ENCODE assay signal across 9 mouse cellular contexts in genomic region chr14:34362726-34363445, GRCm38 (mm10). TPM values are rescaled to one million over a fixed set of nuclear protein-coding genes. Genes with fewer than 3 reads are reported as not detected.
A peak's percentile ranks its signal among the peaks of the same experiment; 100 is the strongest.
DNase-seq lines count a peak whose midpoint lies in the region; ATAC-seq lines count a peak whose summit lies in the region.
"Had no signal": no experiment of that assay in that cellular context is flagged by ENCODE, and none has a peak within 500 bp of the region (broad histone marks: within the 10 kb centered on the region; RNA-seq: fewer than 3 reads in every experiment).

No protein-coding gene starts in this region.

- peak overlapping the region; percentile 86 for H3K4me2 ChIP-seq in forebrain, embryonic 15.5 days (replicated peaks)
- peak overlapping the region; percentile 55 for H3K4me2 ChIP-seq in liver, embryonic 16.5 days (ENCODE audit: low read depth, low read length)
- H3K4me2 ChIP-seq in neural tube, embryonic 11.5 days (ENCODE audit: low read depth), result peak overlapping the region; percentile 82

- peak; percentile 90 for DNase-seq in ES-CJ7 (ENCODE audit: low read depth, low spot score)
- peak; percentile 16 for DNase-seq in c-Kit-positive CD71-positive TER-119-positive erythroid progenitor cells, embryonic 14.5 days (ENCODE audit: low spot score)
- DNase-seq in heart, postnatal 14 days, result peak; percentile 64 to 72
- DNase-seq in kidney, postnatal 4 days, result peak; percentile 74 to 84
- DNase-seq in neural tube, embryonic 11.5 days (ENCODE audit: low spot score), result peak; percentile 76
- peak; percentile 32 for DNase-seq in thymus, postnatal 14 days

- intact Hi-C loops in heart, postnatal 14 days (cut with DNase I), result loop anchor here (1.0 to 5.0 kb wide), 2 partner anchors 51 to 89 kb away; partner anchors contain the start of genes Glud1 and Shld2

- H3K4me1 ChIP-seq in forebrain, embryonic 15.5 days, result peaks cover 16% of the 10 kb centered on the region
- H3K4me1 ChIP-seq in liver, embryonic 16.5 days (ENCODE audit: control insufficient read depth, low read depth, low read length), result no peaks in the 10 kb centered on the region; the same call in 1 of the 2 replicates
- 0 out of 2 replicates have a peak, but pooled peaks cover 2% of the 10 kb centered on the region for H3K4me1 ChIP-seq in neural tube, embryonic 11.5 days (ENCODE audit: control insufficient read depth, insufficient read depth, low read length)

- H3K9me3 ChIP-seq in forebrain, embryonic 15.5 days, result no peaks in the 10 kb centered on the region
- no peaks in the 10 kb centered on the region for H3K9me3 ChIP-seq in liver, embryonic 16.5 days (replicated peaks; ENCODE audit: control insufficient read depth, low read length)
- H3K9me3 ChIP-seq in neural tube, embryonic 11.5 days (ENCODE audit: control insufficient read depth, low read length), result no peaks in the 10 kb centered on the region

- peak overlapping the region; percentile 46 for H3K4me3 ChIP-seq in forebrain, embryonic 15.5 days
- no peak overlapping the region for H3K4me3 ChIP-seq in liver, embryonic 16.5 days (ENCODE audit: low read depth, low read length)
- peak overlapping the region; percentile 38 for H3K4me3 ChIP-seq in neural tube, embryonic 11.5 days (ENCODE audit: low read depth, low read length)

- no peaks in the 10 kb centered on the region for H3K27me3 ChIP-seq in forebrain, embryonic 15.5 days
- no peaks in the 10 kb centered on the region for H3K27me3 ChIP-seq in liver, embryonic 16.5 days (ENCODE audit: control insufficient read depth, insufficient read depth, low read depth, low read length)
- H3K27me3 ChIP-seq in neural tube, embryonic 11.5 days (ENCODE audit: control insufficient read depth, insufficient read depth, low read length), result no peaks in the 10 kb centered on the region

- WGBS in forebrain, embryonic 15.5 days, result 34% methylated on average over 18 of the region's 18 CpGs
- WGBS in liver, embryonic 16.5 days (ENCODE audit: insufficient replicate concordance), result 29% methylated on average over 18 of the region's 18 CpGs
- 30% methylated on average over 18 of the region's 18 CpGs for WGBS in neural tube, embryonic 11.5 days

- no peak overlapping the region; the same call in 1 of the 2 replicates for H3K27ac ChIP-seq in forebrain, embryonic 15.5 days (replicated peaks)
- H3K27ac ChIP-seq in liver, embryonic 16.5 days (ENCODE audit: low read length), result no peak overlapping the region
- no peak overlapping the region for H3K27ac ChIP-seq in neural tube, embryonic 11.5 days (ENCODE audit: low read depth, low read length)

- H3K36me3 ChIP-seq in forebrain, embryonic 15.5 days, result no peaks in the 10 kb centered on the region
- H3K36me3 ChIP-seq in liver, embryonic 16.5 days (ENCODE audit: control insufficient read depth, insufficient read depth), result no peaks in the 10 kb centered on the region
- H3K36me3 ChIP-seq in neural tube, embryonic 11.5 days (ENCODE audit: control insufficient read depth, insufficient read depth, low read length), result no peaks in the 10 kb centered on the region

- peak overlapping the region; percentile 64 for H3K9ac ChIP-seq in forebrain, embryonic 15.5 days (replicated peaks)
- H3K9ac ChIP-seq in liver, embryonic 16.5 days (ENCODE audit: low read depth, low read length), result no peak overlapping the region
- peak overlapping the region; percentile 65 for H3K9ac ChIP-seq in neural tube, embryonic 11.5 days (ENCODE audit: low read length)

- ATAC-seq in forebrain, embryonic 15.5 days (replicated peaks), result peak; percentile 72
- ATAC-seq in liver, embryonic 16.5 days (ENCODE audit: low read depth), result no peak
- ATAC-seq in neural tube, embryonic 11.5 days (ENCODE audit: insufficient read depth, low FRiP score, low TSS enrichment), result peak; percentile 42; the same call in 1 of the 2 replicates

RNA-seq across cellular contexts. Expression of gene Fam25c, which starts 7.7 kb away (rescaled TPM):
- not detected in 2 replicates for polyA plus RNA-seq in forebrain, embryonic 15.5 days (2015; fragmentation: Nextera tagmentation; extraction: Ambion mirVana)
- total RNA-seq in heart, postnatal 14 days (2021), result not detected
- polyA plus RNA-seq in liver, embryonic 16.5 days (2015; fragmentation: Nextera tagmentation; extraction: Ambion mirVana), result 0.35 and 0.57 TPM in 2 replicates
- polyA plus RNA-seq in neural tube, embryonic 11.5 days (2014; fragmentation: Nextera tagmentation; extraction: Ambion mirVana), result not detected in 2 replicates
- total RNA-seq: gastrocnemius, postnatal 4 days had no signal

RNA-seq across cellular contexts. Expression of gene Sncg, which starts 11.7 kb away (rescaled TPM):
- polyA plus RNA-seq in forebrain, embryonic 15.5 days (2015; fragmentation: Nextera tagmentation; extraction: Ambion mirVana), result 1.9 and 2.9 TPM in 2 replicates
- total RNA-seq in heart, postnatal 14 days (2021), result 1 to 10 TPM; 5.0 to 5.7 TPM
- polyA plus RNA-seq in liver, embryonic 16.5 days (2015; fragmentation: Nextera tagmentation; extraction: Ambion mirVana), result 0.11 and 0.24 TPM in 2 replicates
- polyA plus RNA-seq in neural tube, embryonic 11.5 days (2014; fragmentation: Nextera tagmentation; extraction: Ambion mirVana), result 269 and 295 TPM in 2 replicates

RNA-seq across cellular contexts. Expression of gene Mmrn2, which starts 12.4 kb away (rescaled TPM):
- polyA plus RNA-seq in forebrain, embryonic 15.5 days (2015; fragmentation: Nextera tagmentation; extraction: Ambion mirVana), result 4.2 and 4.3 TPM in 2 replicates
- 10 to 100 TPM; 39.5 to 43.8 TPM for total RNA-seq in heart, postnatal 14 days (2021)
- 3.0 and 3.4 TPM in 2 replicates for polyA plus RNA-seq in liver, embryonic 16.5 days (2015; fragmentation: Nextera tagmentation; extraction: Ambion mirVana)
- polyA plus RNA-seq in neural tube, embryonic 11.5 days (2014; fragmentation: Nextera tagmentation; extraction: Ambion mirVana), result 7.3 and 8.3 TPM in 2 replicates

RNA-seq across cellular contexts. Expression of gene Glud1, which starts 52.4 kb away (rescaled TPM):
- 93.2 and 100 TPM in 2 replicates for polyA plus RNA-seq in forebrain, embryonic 15.5 days (2015; fragmentation: Nextera tagmentation; extraction: Ambion mirVana)
- total RNA-seq in heart, postnatal 14 days (2021), result 100 to 1,000 TPM; 128 to 137 TPM
- 145 and 155 TPM in 2 replicates for polyA plus RNA-seq in liver, embryonic 16.5 days (2015; fragmentation: Nextera tagmentation; extraction: Ambion mirVana)
- polyA plus RNA-seq in neural tube, embryonic 11.5 days (2014; fragmentation: Nextera tagmentation; extraction: Ambion mirVana), result 96.0 and 97.3 TPM in 2 replicates

RNA-seq across cellular contexts. Expression of gene Shld2, which starts 52.6 kb away (rescaled TPM):
- 7.6 and 8.0 TPM in 2 replicates for polyA plus RNA-seq in forebrain, embryonic 15.5 days (2015; fragmentation: Nextera tagmentation; extraction: Ambion mirVana)
- total RNA-seq in heart, postnatal 14 days (2021), result 1 to 10 TPM; 7.2 to 7.6 TPM
- polyA plus RNA-seq in liver, embryonic 16.5 days (2015; fragmentation: Nextera tagmentation; extraction: Ambion mirVana), result 7.6 and 8.3 TPM in 2 replicates
- polyA plus RNA-seq in neural tube, embryonic 11.5 days (2014; fragmentation: Nextera tagmentation; extraction: Ambion mirVana), result 7.7 and 8.8 TPM in 2 replicates

Comparison
In these comparisons a context has a peak if more than half of its experiments do, and no peak if none do; other contexts are left out.
1. DNase-seq: peak in every context shown above with its lines; median percentile 90 in ES-CJ7; 79 in kidney, postnatal 4 days; 76 in neural tube, embryonic 11.5 days; 68 in heart, postnatal 14 days; 32 in thymus, postnatal 14 days; 16 in c-Kit-positive CD71-positive TER-119-positive erythroid progenitor cells, embryonic 14.5 days.
2. RNA of gene Sncg, which starts 11.7 kb away (polyA plus RNA-seq): 269 to 295 TPM in neural tube, embryonic 11.5 days; 1.9 to 2.9 TPM in forebrain, embryonic 15.5 days and 0.11 to 0.24 TPM in liver, embryonic 16.5 days; every median in the first group is over 10 times any median in the second.
3. Peak in every context shown above with its lines, with median percentiles within 50 percentile points of each other: H3K4me2 ChIP-seq.